Mouse (Mus musculus) CH12.LX (cell line): Measurements from ENCODE around the gene Trhde. TPM values are rescaled to one million over a fixed set of nuclear protein-coding genes. Genes with fewer than 3 reads are reported as not detected.

Source experiments
- DNase-seq: peaks from one replicate; pipeline ENCODE4 v3.0.0-alpha.2; 2013; ENCODE audit errors: extremely low read depth
- H3K27ac ChIP-seq: 2 replicates; pipeline ENCODE4 v1.5.1; 2012; ENCODE audit warnings: low read depth, mild to moderate bottlenecking, control low read depth, moderate library complexity; ENCODE audit not compliant: insufficient read depth
- H3K27me3 ChIP-seq: replicated peaks from 2 replicates; pipeline ENCODE3; 2012; ENCODE audit warnings: inconsistent platforms
- H3K36me3 ChIP-seq, 2 experiments: replicated peaks in 1 of 2; 2 replicates each; pipeline versions ENCODE3 to v1.6.1; 2012; ENCODE audit warnings: inconsistent platforms in 1 of 2, low read length in 1 of 2, mild to moderate bottlenecking in 1 of 2, mixed read lengths in 1 of 2, moderate library complexity in 1 of 2; ENCODE audit not compliant: control insufficient read depth in 1 of 2, insufficient read depth in 1 of 2
- H3K4me1 ChIP-seq, 2 experiments: 2 replicates each; pipeline ENCODE4 v1.6.1; 2012; ENCODE audit warnings: inconsistent platforms in 1 of 2, moderate library complexity in 1 of 2; ENCODE audit not compliant: insufficient read depth in 2 of 2, control insufficient read depth in 1 of 2
- H3K4me2 ChIP-seq: 2 replicates; pipeline ENCODE4 v1.6.1; 2012; ENCODE audit warnings: low read depth, mild to moderate bottlenecking, control low read depth; ENCODE audit not compliant: poor library complexity, insufficient read depth, severe bottlenecking
- H3K4me3 ChIP-seq, 3 experiments: fragments of 150-350 bp in 1 of 3; sonication (generic) in 1 of 3; replicated peaks in 1 of 3; 2 replicates each; pipeline versions ENCODE3 to v1.5.1; 2011 to 2012; ENCODE audit warnings: low read depth in 2 of 3, low read length in 2 of 3, mild to moderate bottlenecking in 2 of 3, moderate library complexity in 2 of 3, control low read depth in 1 of 3, improper control_type of control experiment in 1 of 3, inconsistent platforms in 1 of 3, mixed read lengths in 1 of 3; ENCODE audit not compliant: poor library complexity in 1 of 3
- H3K79me2 ChIP-seq: replicated peaks from 2 replicates; pipeline ENCODE4 v1.6.1; 2012; ENCODE audit warnings: mild to moderate bottlenecking, moderate library complexity; ENCODE audit not compliant: control insufficient read depth, poor library complexity, insufficient read depth, severe bottlenecking; ENCODE audit errors: extremely low read depth
- H3K9ac ChIP-seq: 2 replicates; pipeline ENCODE4 v1.6.1; 2012; ENCODE audit warnings: low read depth, mild to moderate bottlenecking, control low read depth, moderate library complexity; ENCODE audit not compliant: insufficient read depth
- H3K9me3 ChIP-seq: replicated peaks from 2 replicates; pipeline ENCODE3; 2012; ENCODE audit warnings: low read length, inconsistent platforms, mixed read lengths
- CTCF ChIP-seq, 2 experiments: IDR thresholded peaks in 1 of 2; conservative IDR thresholded peaks in 1 of 2; 2 replicates each; pipeline ENCODE4 v1.5.1; 2011 to 2012; ENCODE audit warnings: low read depth in 2 of 2, low read length in 2 of 2, improper control_type of control experiment in 1 of 2, inconsistent platforms in 1 of 2, mild to moderate bottlenecking in 1 of 2, moderate library complexity in 1 of 2
- ELF1 ChIP-seq: IDR thresholded peaks from 2 replicates; pipeline ENCODE4 v1.6.1; 2014; ENCODE audit warnings: low read depth, mild to moderate bottlenecking, inconsistent platforms, low read length, improper control_type of control experiment
- ETS1 ChIP-seq: conservative IDR thresholded peaks from 2 replicates; pipeline ENCODE4 v1.6.1; 2012; ENCODE audit warnings: low read depth, mild to moderate bottlenecking, inconsistent platforms, low read length, improper control_type of control experiment, moderate library complexity
- GABPA ChIP-seq: IDR thresholded peaks from 2 replicates; pipeline ENCODE4 v1.6.1; 2012; ENCODE audit warnings: low read depth, low read length, improper control_type of control experiment, inconsistent platforms; ENCODE audit not compliant: insufficient replicate concordance
- JUN ChIP-seq: IDR thresholded peaks from 2 replicates; pipeline ENCODE4 v1.6.1; 2011; ENCODE audit warnings: low read depth, mild to moderate bottlenecking, low read length, improper control_type of control experiment, moderate library complexity; ENCODE audit not compliant: insufficient read depth
- KAT2A ChIP-seq: IDR thresholded peaks from 2 replicates; pipeline ENCODE4 v1.6.1; 2012; ENCODE audit warnings: low read length, improper control_type of control experiment, inconsistent platforms; ENCODE audit not compliant: insufficient replicate concordance
- MAX ChIP-seq: IDR thresholded peaks from 2 replicates; pipeline ENCODE4 v1.6.1; 2011; ENCODE audit warnings: low read length, improper control_type of control experiment
- MEF2A ChIP-seq: IDR thresholded peaks from 2 replicates; pipeline ENCODE4 v1.6.1; 2014; ENCODE audit warnings: low read depth, mild to moderate bottlenecking, inconsistent platforms, low read length, improper control_type of control experiment, borderline replicate concordance
- MYC ChIP-seq: IDR thresholded peaks from 2 replicates; pipeline ENCODE4 v1.6.1; 2011; ENCODE audit warnings: low read depth, mild to moderate bottlenecking, improper control_type of control experiment, low read length
- NELFE ChIP-seq: IDR thresholded peaks from 2 replicates; pipeline ENCODE4 v1.6.1; 2011; ENCODE audit warnings: low read depth, low read length, improper control_type of control experiment
- PAX5 ChIP-seq: IDR thresholded peaks from 2 replicates; pipeline ENCODE4 v1.6.1; 2012; ENCODE audit warnings: low read length, inconsistent platforms, mixed read lengths
- POLR2A ChIP-seq: IDR thresholded peaks from 2 replicates; pipeline ENCODE4 v1.6.1; 2011; ENCODE audit warnings: low read depth, mild to moderate bottlenecking, improper control_type of control experiment, low read length
- RAD21 ChIP-seq: IDR thresholded peaks from 2 replicates; pipeline ENCODE4 v1.6.1; 2011; ENCODE audit warnings: low read depth, mild to moderate bottlenecking, low read length, improper control_type of control experiment, moderate library complexity
- RCOR1 ChIP-seq: conservative IDR thresholded peaks from 2 replicates; pipeline ENCODE4 v1.6.1; 2012; ENCODE audit warnings: low read depth, mild to moderate bottlenecking, inconsistent platforms, low read length, improper control_type of control experiment
- SIN3A ChIP-seq: IDR thresholded peaks from 2 replicates; pipeline ENCODE4 v1.6.1; 2012; ENCODE audit warnings: low read length, improper control_type of control experiment, inconsistent platforms
- SMC3 ChIP-seq: IDR thresholded peaks from 2 replicates; pipeline ENCODE4 v1.6.1; 2011; ENCODE audit warnings: low read depth, low read length, improper control_type of control experiment
- TBP ChIP-seq: conservative IDR thresholded peaks from 2 replicates; pipeline ENCODE4 v1.6.1; 2011; ENCODE audit warnings: low read depth, low read length, improper control_type of control experiment
- USF2 ChIP-seq: conservative IDR thresholded peaks from 2 replicates; pipeline ENCODE4 v1.6.1; 2011; ENCODE audit warnings: low read depth, low read length, improper control_type of control experiment
- ZC3H11A ChIP-seq: IDR thresholded peaks from 2 replicates; pipeline ENCODE4 v1.6.1; 2012; ENCODE audit warnings: low read depth, mild to moderate bottlenecking, inconsistent platforms, low read length, improper control_type of control experiment
- ZKSCAN1 ChIP-seq: IDR thresholded peaks from 2 replicates; pipeline ENCODE4 v1.6.1; 2012; ENCODE audit warnings: low read depth, inconsistent platforms, low read length, improper control_type of control experiment, borderline replicate concordance
- ZNF384 ChIP-seq: IDR thresholded peaks from 2 replicates; pipeline ENCODE4 v1.6.1; 2012; ENCODE audit warnings: low read depth, low read length, improper control_type of control experiment, inconsistent platforms
- dilution Hi-C: fragments of 300-500 bp; cut with MboI; formaldehyde crosslinking; loops from 2 replicates; pipeline ENCODE4 v1.14.3; 2020; ENCODE audit warnings: low sequenced_read_pairs; ENCODE audit not compliant: extremely low pct_unique_long_range_greater_than_20kb, extremely low pct_ligation_motif_present
- in situ Hi-C: fragments of 300-500 bp; cut with MboI; formaldehyde crosslinking; loops from 3 replicates; pipeline ENCODE4 v1.14.3; 2019; ENCODE audit warnings: low sequenced_read_pairs, low pct_ligation_motif_present, low pct_unique_long_range_greater_than_20kb, mixed read lengths
- polyA plus RNA-seq: library from polyadenylated mRNA; unstranded; fragments of >175 nt; gene quantifications from 2 replicates; pipeline ENCODE4 v1.2.1, GENCODE M21; 2012; ENCODE audit warnings: low read depth; ENCODE audit not compliant: insufficient read length
- total RNA-seq, 2 experiments: library from RNA; depleted of rRNA; stranded (reverse); fragments of 300-350 nt in 1 of 2; fragments of >200 nt in 1 of 2; gene quantifications; 2 replicates each; pipeline ENCODE4 v1.2.3; 2012 to 2014

The Trhde gene
- total and polyA plus RNA-seq, 3 experiments = not detected

DNA sequence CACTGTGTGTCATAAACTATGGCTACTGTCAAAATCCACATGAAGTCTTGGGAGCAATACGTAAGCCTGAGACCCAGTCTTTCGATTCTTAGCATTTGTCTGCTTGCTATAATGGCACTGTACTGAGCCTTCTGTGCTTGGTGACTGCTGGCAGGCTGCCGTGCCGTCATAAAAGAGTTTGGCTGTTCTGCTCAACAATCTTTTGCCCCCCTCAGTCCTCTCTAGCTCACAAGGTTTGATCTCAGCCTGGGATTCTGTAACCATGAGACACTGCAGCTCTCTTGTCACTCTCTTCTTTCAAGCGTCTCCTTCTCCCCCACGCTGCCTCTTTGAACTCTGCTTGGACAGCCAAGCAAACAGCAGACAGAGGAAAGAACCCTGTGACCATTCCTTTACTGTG, 7.9 kb downstream of the Trhde start:
- no peaks in the 10 kb centered on the region for H3K4me1 ChIP-seq
- no peaks in the 10 kb centered on the region for H3K79me2 ChIP-seq

DNA sequence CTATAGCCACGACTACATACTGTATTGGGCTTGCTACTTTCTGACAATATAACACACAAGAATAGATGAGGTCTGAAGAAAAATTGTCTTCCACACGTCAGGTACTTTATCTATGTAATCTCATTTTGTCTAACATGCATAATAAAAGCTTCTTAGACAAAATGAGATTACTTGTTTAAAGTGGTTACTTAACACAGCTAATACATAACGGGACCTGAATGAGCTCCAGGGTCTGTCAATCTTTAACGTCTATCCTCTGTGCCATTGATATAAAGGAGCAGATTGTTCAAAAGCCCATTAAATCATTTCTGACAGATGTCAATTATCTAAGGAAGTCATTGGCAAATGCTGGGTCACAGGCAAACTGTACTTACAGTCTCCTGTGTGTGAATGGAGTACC, 36.2 kb downstream of the Trhde start:
- H3K27me3 ChIP-seq = no peaks in the 10 kb centered on the region
- DNase-seq = no peak
- H3K79me2 ChIP-seq = no peaks in the 10 kb centered on the region
- no peak overlapping the region for H3K4me2 ChIP-seq
- no peak overlapping the region for H3K4me3 ChIP-seq
- H3K36me3 ChIP-seq = no peaks in the 10 kb centered on the region
- no peaks in the 10 kb centered on the region for H3K9me3 ChIP-seq
- TF ChIP-seq MEF2A (no peak), GABPA (no peak), ELF1 (no peak), RAD21 (no peak), ZKSCAN1 (no peak), POLR2A (no peak), RCOR1 (no peak), MAX (no peak), USF2 (no peak), MYC (no peak), JUN (no peak), KAT2A (no peak)
- H3K4me1 ChIP-seq = no peaks in the 10 kb centered on the region
- in situ Hi-C loops = no loop called here
- no peak overlapping the region for H3K9ac ChIP-seq
- dilution Hi-C loops = no loop called here
- H3K27ac ChIP-seq = no peak overlapping the region

More for the DNA sequence above, 7.9 kb downstream of the Trhde start:
- dilution Hi-C loops = no loop called here
- H3K9ac ChIP-seq = no peak overlapping the region
- no peak for DNase-seq
- H3K36me3 ChIP-seq = no peaks in the 10 kb centered on the region
- no peaks in the 10 kb centered on the region for H3K27me3 ChIP-seq
- no peak overlapping the region for H3K27ac ChIP-seq
- no peak overlapping the region for H3K4me3 ChIP-seq
- H3K4me2 ChIP-seq = no peak overlapping the region
- TF ChIP-seq POLR2A = no peak
- no peak for TF ChIP-seq GABPA
- TF ChIP-seq TBP = no peak
- no peak for TF ChIP-seq MEF2A
- H3K9me3 ChIP-seq = no peaks in the 10 kb centered on the region
- in situ Hi-C loops = no loop called here

DNA sequence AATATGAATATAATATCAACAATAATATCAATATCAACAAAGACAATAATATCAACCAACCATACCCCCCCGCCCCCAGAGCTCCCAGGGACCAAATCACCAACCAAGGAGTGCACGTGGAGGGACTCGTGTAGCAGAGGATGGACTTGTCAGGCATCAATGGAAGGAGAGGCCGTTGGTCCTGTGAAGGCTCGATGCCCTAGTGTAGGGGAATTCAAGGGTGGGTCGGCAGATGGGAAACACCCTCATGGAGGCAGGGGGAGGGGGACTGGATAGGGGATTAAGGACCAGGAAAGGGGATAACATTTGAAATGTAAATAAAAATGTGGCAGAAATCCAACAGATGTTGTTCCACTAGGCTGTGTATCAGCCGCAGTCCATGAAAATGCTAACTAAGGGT, 40.0 kb downstream of the Trhde start:
- H3K27ac ChIP-seq = no peak overlapping the region
- H3K4me2 ChIP-seq = no peak overlapping the region
- H3K27me3 ChIP-seq = no peaks in the 10 kb centered on the region
- H3K9ac ChIP-seq = no peak overlapping the region
- in situ Hi-C loops = no loop called here
- no peak overlapping the region for H3K4me3 ChIP-seq
- H3K9me3 ChIP-seq = no peaks in the 10 kb centered on the region
- H3K4me1 ChIP-seq = no peaks in the 10 kb centered on the region
- H3K36me3 ChIP-seq = no peaks in the 10 kb centered on the region
- dilution Hi-C loops = no loop called here
- DNase-seq = no peak
- no peak for TF ChIP-seq ZNF384
- TF ChIP-seq NELFE = no peak
- no peak for TF ChIP-seq PAX5
- TF ChIP-seq CTCF (conservative IDR thresholded peaks at IDR 0.05 in 1 of 2, IDR thresholded peaks at IDR 0.05 in 1 of 2; ENCODE audit: low read depth in 2 of 2, low read length in 2 of 2) = no peak
- TF ChIP-seq SMC3 = no peak
- TF ChIP-seq ZC3H11A = no peak
- TF ChIP-seq ZKSCAN1 = no peak
- TF ChIP-seq ETS1 = no peak
- TF ChIP-seq SIN3A = no peak
- TF ChIP-seq KAT2A = no peak
- no peak for TF ChIP-seq JUN
- no peaks in the 10 kb centered on the region for H3K79me2 ChIP-seq
